Comparison of ENCODE assay signal across 27 mouse cellular contexts in the genomic region with DNA sequence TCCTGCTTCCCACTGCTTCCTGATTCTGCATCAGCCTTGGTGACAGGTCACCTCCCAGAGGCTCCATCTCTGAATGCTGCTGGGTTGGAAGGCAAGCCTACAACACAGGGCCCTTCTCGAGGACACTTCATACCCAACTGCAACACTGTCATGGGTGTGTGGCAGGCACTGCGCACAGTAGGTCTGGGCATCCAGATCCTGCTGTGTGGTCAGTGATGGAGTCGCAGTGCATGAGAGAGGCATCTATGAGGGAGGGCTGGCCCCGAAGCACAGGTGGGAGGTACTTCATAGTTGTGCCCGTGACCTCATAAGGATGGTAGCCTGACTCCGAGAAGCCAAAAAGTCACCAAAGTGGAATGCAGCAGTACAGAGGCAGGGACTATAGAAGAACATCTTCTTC.
"Had no signal": no experiment of that assay in that cellular context is flagged by ENCODE, and none has a peak within 500 bp of the region (broad histone marks: within the 10 kb centered on the region; RNA-seq: fewer than 3 reads in every experiment).

No protein-coding gene starts in this region.

- ATAC-seq: hindbrain, postnatal 0 days; intestine, embryonic 16.5 days had no signal

- H3K27me3 ChIP-seq: hindbrain, embryonic 15.5 days had no signal

- H3K27ac ChIP-seq: heart, adult 2 months; heart, embryonic 13.5 days; heart, embryonic 15.5 days; hindbrain, embryonic 13.5 days; hindbrain, embryonic 15.5 days; hindbrain, postnatal 0 days; kidney, embryonic 15.5 days; kidney, postnatal 0 days; left cerebral cortex, adult 2 months; limb, embryonic 10.5 days; limb, embryonic 12.5 days; liver, embryonic 13.5 days; liver, embryonic 15.5 days had no signal

- DNase-seq: gastrocnemius, postnatal 10 days; gastrocnemius, postnatal 36 days; heart, adult 11 months; heart, adult 2 months; heart, postnatal 14 days; heart, postnatal 36 days; kidney, adult 11 months; kidney, adult 2 months; kidney, adult 9 months; kidney, postnatal 14 days; kidney, postnatal 36 days; layer of hippocampus, adult 9-11 months; liver; liver, embryonic 13.5 days had no signal

- H3K4me2 ChIP-seq: heart, embryonic 13.5 days; heart, embryonic 15.5 days; hindbrain, embryonic 13.5 days; hindbrain, embryonic 15.5 days; kidney, embryonic 15.5 days; limb, embryonic 12.5 days; liver, embryonic 11.5 days; liver, embryonic 13.5 days; liver, embryonic 15.5 days had no signal

- H3K9ac ChIP-seq: heart, embryonic 13.5 days; heart, embryonic 15.5 days; hindbrain, embryonic 13.5 days; hindbrain, embryonic 15.5 days; kidney, embryonic 15.5 days; limb, embryonic 12.5 days; liver, embryonic 13.5 days; liver, embryonic 15.5 days had no signal

- H3K4me3 ChIP-seq: heart, adult 2 months; heart, embryonic 13.5 days; heart, embryonic 15.5 days; hindbrain, embryonic 13.5 days; hindbrain, embryonic 15.5 days; kidney, embryonic 15.5 days; left cerebral cortex, adult 2 months; limb, embryonic 10.5 days; limb, embryonic 12.5 days; liver, embryonic 13.5 days; liver, embryonic 15.5 days had no signal

- H3K9me3 ChIP-seq: heart, embryonic 13.5 days; heart, embryonic 15.5 days; hindbrain, embryonic 13.5 days; hindbrain, embryonic 15.5 days; kidney, embryonic 15.5 days; limb, embryonic 10.5 days; limb, embryonic 12.5 days; liver, embryonic 13.5 days; liver, embryonic 15.5 days had no signal

- H3K36me3 ChIP-seq: heart, embryonic 13.5 days; heart, embryonic 15.5 days; hindbrain, embryonic 13.5 days; hindbrain, embryonic 15.5 days; kidney, embryonic 15.5 days; limb, embryonic 10.5 days; limb, embryonic 12.5 days; liver, embryonic 13.5 days; liver, embryonic 15.5 days had no signal
